Mouse (Mus musculus): Measurements from ENCODE around the gene Copa. TPM values are rescaled to one million over a fixed set of nuclear protein-coding genes. Genes with fewer than 3 reads are reported as not detected.
A peak's percentile ranks its signal among the peaks of the same experiment; 100 is the strongest.

The Copa gene
- polyA plus RNA-seq, 1 experiment = 167 TPM

GRCm38 (mm10) chr1:172119100-172119499 is 36.8 kb downstream of the Copa start:
- Histone ChIP-seq H3K27ac (ENCODE audit: insufficient read depth, low read depth, low read length) (no peak overlapping the region), H3K4me1 (ENCODE audit: control insufficient read depth, insufficient read depth, low read length) (no peaks in the 10 kb centered on the region), H3K4me3 (ENCODE audit: insufficient read depth, low read length) (no peak overlapping the region)
- TF ChIP-seq CTCF (IDR thresholded peaks at IDR 0.05; ENCODE audit: low read depth, low read length) (no peak), POLR2A (IDR thresholded peaks at IDR 0.05; ENCODE audit: borderline replicate concordance, low read depth, low read length) (no peak)

DNA sequence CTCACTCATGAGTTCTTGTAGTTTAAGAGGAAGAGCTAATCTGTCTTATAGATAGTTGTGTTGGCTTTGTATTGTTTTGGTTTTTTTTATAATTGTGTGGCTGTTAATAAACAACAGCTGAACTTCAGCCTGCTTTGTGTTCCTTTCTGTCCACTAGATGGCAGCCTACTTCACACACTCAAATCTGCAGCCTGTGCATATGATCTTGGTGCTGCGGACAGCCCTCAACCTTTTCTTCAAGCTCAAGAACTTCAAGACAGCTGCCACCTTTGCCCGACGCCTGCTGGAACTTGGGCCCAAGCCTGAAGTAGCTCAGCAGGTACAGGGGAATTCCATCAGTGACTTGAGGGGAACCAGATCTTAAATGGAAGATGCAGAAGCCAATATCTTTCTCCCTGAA is 37.4 kb downstream of the Copa start:
- no peak for TF ChIP-seq POLR2A (IDR thresholded peaks at IDR 0.05; ENCODE audit: borderline replicate concordance, low read depth, low read length)
- peak; percentile 51; the same call in 1 of the 2 replicates for TF ChIP-seq CTCF (IDR thresholded peaks at IDR 0.05; ENCODE audit: low read depth, low read length)
- no peak overlapping the region for H3K27ac ChIP-seq (ENCODE audit: insufficient read depth, low read depth, low read length)
- no peak overlapping the region for H3K4me3 ChIP-seq (ENCODE audit: insufficient read depth, low read length)
- no peaks in the 10 kb centered on the region for H3K4me1 ChIP-seq (ENCODE audit: control insufficient read depth, insufficient read depth, low read length)

DNA sequence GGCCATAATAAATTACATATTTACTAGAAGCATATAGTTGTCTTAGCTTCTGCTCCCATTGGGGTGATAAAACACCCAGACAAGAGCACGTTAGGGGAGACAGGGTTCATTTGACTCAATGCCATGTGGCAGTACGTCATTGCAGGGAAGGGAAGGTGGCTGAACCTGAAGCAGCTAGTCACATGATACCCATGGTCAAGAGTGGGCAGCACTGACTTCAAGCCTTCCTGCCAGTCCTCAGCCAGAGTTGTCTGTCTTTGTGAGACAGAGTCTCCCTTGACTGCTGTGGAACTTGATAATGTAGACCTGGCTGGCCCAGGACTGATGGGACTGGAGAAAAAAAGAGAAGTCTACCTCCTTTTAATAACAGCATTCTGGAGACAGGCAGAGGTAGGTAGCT is 40.3 kb downstream of the Copa start:
- Histone ChIP-seq H3K27ac (ENCODE audit: insufficient read depth, low read depth, low read length) (no peak overlapping the region), H3K4me3 (ENCODE audit: insufficient read depth, low read length) (no peak overlapping the region), H3K4me1 (ENCODE audit: control insufficient read depth, insufficient read depth, low read length) (peaks cover 3% of the 10 kb centered on the region; the same call in 1 of the 2 replicates)
- TF ChIP-seq CTCF (IDR thresholded peaks at IDR 0.05; ENCODE audit: low read depth, low read length) (no peak), POLR2A (IDR thresholded peaks at IDR 0.05; ENCODE audit: borderline replicate concordance, low read depth, low read length) (no peak)

- TF ChIP-seq POLR2A (IDR thresholded peaks at IDR 0.05; ENCODE audit: borderline replicate concordance, low read depth, low read length) (no peak), CTCF (IDR thresholded peaks at IDR 0.05; ENCODE audit: low read depth, low read length) (no peak)
- no peak overlapping the region for H3K27ac ChIP-seq (ENCODE audit: insufficient read depth, low read depth, low read length)
- H3K4me1 ChIP-seq (ENCODE audit: control insufficient read depth, insufficient read depth, low read length) = peaks cover 3% of the 10 kb centered on the region; the same call in 1 of the 2 replicates
- H3K4me3 ChIP-seq (ENCODE audit: insufficient read depth, low read length) = no peak overlapping the region
These were observed 42.2 kb downstream of the Copa start for GRCm38 (mm10) chr1:172124572-172124971.

DNA sequence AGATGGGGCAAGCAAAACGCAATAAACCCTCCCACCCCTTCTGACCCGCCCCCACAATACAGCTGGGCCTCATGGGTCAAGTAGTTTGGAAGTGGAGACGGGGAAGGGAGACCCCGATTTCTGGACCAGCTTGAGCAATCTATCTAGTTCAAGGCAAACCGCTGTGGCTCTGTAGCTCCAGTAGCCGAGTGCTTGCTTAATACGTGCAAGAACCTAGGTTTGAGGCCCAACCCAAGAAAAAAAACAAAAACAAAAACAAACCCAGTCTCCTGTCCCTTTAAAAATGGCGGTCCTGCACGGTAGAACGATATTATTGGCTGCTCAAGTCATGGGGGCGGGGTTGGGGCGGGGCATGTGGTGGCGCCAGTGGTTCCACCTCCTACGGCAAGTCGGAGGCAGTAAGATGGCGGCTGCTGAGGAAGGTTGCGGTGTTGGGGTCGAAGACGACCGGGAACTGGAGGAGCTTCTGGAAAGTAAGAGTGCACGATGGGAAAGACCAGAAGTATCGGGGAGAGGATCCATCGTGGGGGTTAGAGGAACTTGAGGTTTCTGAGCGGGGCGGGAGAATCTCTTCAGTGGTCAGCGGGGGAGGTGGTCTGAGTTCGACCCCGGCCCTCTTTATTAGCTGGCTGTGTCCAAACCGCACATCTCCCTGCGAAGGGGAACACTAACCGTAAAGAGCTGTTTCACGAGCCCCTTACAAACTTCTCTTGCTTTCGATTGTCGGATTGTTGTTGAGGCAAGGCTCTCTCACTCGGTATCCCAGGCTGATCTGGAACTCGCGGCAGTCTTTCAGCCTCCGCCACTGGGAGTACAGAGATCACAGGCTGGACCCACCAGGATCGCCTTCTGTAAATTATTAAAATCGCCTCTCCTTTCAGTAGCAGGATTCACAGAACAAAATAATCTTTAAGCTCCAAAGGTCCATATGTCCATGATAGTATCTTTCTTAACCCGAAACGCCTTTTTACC is 44.3 kb downstream of the Copa start, which contains the start of gene Pex19:
TSS of gene Pex19 (plus strand) at position 380 of the 972 bp plus-strand sequence.
- peak within 1 kb of the TSS; percentile 94 for H3K4me3 ChIP-seq (ENCODE audit: insufficient read depth, low read length)
- no peak for TF ChIP-seq CTCF (IDR thresholded peaks at IDR 0.05; ENCODE audit: low read depth, low read length)
- no peak for TF ChIP-seq POLR2A (IDR thresholded peaks at IDR 0.05; ENCODE audit: borderline replicate concordance, low read depth, low read length)
- H3K27ac ChIP-seq (ENCODE audit: insufficient read depth, low read depth, low read length) = peak within 1 kb of the TSS; percentile 59

GRCm38 (mm10) chr1:172127487-172127886 is 45.2 kb downstream of the Copa start:
- no peak for TF ChIP-seq POLR2A (IDR thresholded peaks at IDR 0.05; ENCODE audit: borderline replicate concordance, low read depth, low read length)
- TF ChIP-seq CTCF (IDR thresholded peaks at IDR 0.05; ENCODE audit: low read depth, low read length) = no peak
- peak overlapping the region; percentile 94 for H3K4me3 ChIP-seq (ENCODE audit: insufficient read depth, low read length)
- no peak overlapping the region for H3K27ac ChIP-seq (ENCODE audit: insufficient read depth, low read depth, low read length)
- peaks cover 3% of the 10 kb centered on the region; the same call in 1 of the 2 replicates for H3K4me1 ChIP-seq (ENCODE audit: control insufficient read depth, insufficient read depth, low read length)

More for the DNA sequence above, 44.3 kb downstream of the Copa start, which contains the start of gene Pex19:
- H3K4me1 ChIP-seq (ENCODE audit: control insufficient read depth, insufficient read depth, low read length) = peaks cover 3% of the 10 kb centered on the region; the same call in 1 of the 2 replicates

DNA sequence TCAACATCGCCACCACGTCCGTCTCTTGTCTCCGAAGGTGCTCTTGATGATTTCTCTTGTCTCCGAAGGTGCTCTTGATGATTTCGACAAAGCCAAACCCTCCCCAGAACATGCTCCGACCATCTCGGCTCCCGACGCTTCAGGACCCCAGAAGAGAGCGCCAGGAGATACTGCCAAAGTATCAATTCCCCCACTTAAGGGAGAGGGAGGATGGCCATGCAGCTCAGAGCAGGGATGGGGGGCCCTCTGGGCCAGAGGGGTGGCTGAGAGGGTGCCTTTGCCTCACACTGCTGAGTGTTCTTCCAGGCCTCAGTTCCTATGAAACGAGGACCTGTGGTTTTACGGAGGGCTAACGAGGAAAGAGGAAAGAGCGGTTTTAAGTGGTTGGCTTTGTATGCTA is 46.2 kb downstream of the Copa start:
- Histone ChIP-seq H3K4me1 (ENCODE audit: control insufficient read depth, insufficient read depth, low read length) (peaks cover 3% of the 10 kb centered on the region; the same call in 1 of the 2 replicates), H3K4me3 (ENCODE audit: insufficient read depth, low read length) (no peak overlapping the region), H3K27ac (ENCODE audit: insufficient read depth, low read depth, low read length) (no peak overlapping the region)
- no peak for TF ChIP-seq CTCF (IDR thresholded peaks at IDR 0.05; ENCODE audit: low read depth, low read length)
- no peak for TF ChIP-seq POLR2A (IDR thresholded peaks at IDR 0.05; ENCODE audit: borderline replicate concordance, low read depth, low read length)

GRCm38 (mm10) chr1:172129108-172129507 is 46.8 kb downstream of the Copa start:
- TF ChIP-seq CTCF (IDR thresholded peaks at IDR 0.05; ENCODE audit: low read depth, low read length) = no peak
- no peak for TF ChIP-seq POLR2A (IDR thresholded peaks at IDR 0.05; ENCODE audit: borderline replicate concordance, low read depth, low read length)
- Histone ChIP-seq H3K27ac (ENCODE audit: insufficient read depth, low read depth, low read length) (no peak overlapping the region), H3K4me1 (ENCODE audit: control insufficient read depth, insufficient read depth, low read length) (peaks cover 3% of the 10 kb centered on the region; the same call in 1 of the 2 replicates), H3K4me3 (ENCODE audit: insufficient read depth, low read length) (no peak overlapping the region)

GRCm38 (mm10) chr1:172129780-172130179 is 47.5 kb downstream of the Copa start:
- no peak for TF ChIP-seq CTCF (IDR thresholded peaks at IDR 0.05; ENCODE audit: low read depth, low read length)
- no peak for TF ChIP-seq POLR2A (IDR thresholded peaks at IDR 0.05; ENCODE audit: borderline replicate concordance, low read depth, low read length)
- H3K4me1 ChIP-seq (ENCODE audit: control insufficient read depth, insufficient read depth, low read length) = peaks cover 3% of the 10 kb centered on the region; the same call in 1 of the 2 replicates

DNA sequence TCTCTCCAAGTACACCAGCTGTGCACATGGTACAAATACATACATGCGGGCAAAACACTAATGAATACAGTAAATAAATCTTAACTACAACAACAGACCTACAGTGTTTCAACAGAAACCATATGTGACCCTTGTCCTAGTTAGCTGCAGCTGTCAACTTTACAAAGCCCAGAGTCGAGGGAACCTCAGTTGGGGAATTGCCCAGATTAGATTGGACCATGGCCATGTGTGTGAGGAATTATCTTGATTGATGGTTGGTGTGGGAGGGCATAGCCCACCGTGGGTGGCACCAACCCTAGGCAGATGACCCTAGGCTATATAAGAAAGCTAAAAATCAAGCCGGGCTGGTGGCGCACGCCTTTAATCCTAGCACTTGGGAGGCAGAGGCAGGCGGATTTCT is 50.0 kb downstream of the Copa start:
- H3K4me1 ChIP-seq (ENCODE audit: control insufficient read depth, insufficient read depth, low read length) = peaks cover 3% of the 10 kb centered on the region; the same call in 1 of the 2 replicates
- no peak overlapping the region for H3K27ac ChIP-seq (ENCODE audit: insufficient read depth, low read depth, low read length)
- H3K4me3 ChIP-seq (ENCODE audit: insufficient read depth, low read length) = no peak overlapping the region
- TF ChIP-seq CTCF (IDR thresholded peaks at IDR 0.05; ENCODE audit: low read depth, low read length) (no peak), POLR2A (IDR thresholded peaks at IDR 0.05; ENCODE audit: borderline replicate concordance, low read depth, low read length) (no peak)

More at GRCm38 (mm10) chr1:172129780-172130179, 47.5 kb downstream of the Copa start:
- Histone ChIP-seq H3K4me3 (ENCODE audit: insufficient read depth, low read length) (no peak overlapping the region), H3K27ac (ENCODE audit: insufficient read depth, low read depth, low read length) (no peak overlapping the region)
